Mouse (Mus musculus) left cerebral cortex, postnatal 10 days (tissue): ENCODE results near the gene Iba57. TPM values are rescaled to one million over a fixed set of nuclear protein-coding genes. Genes with fewer than 3 reads are reported as not detected.
"Not testable (repeated sequence)": the region's sequence is repeated elsewhere in the genome, so short reads cannot be mapped to it uniquely, and the experiment has no call there.

Experiments
- DNase-seq, 2 experiments: peaks; one replicate each; pipeline ENCODE4 v3.0.0; 2021 to 2022; ENCODE audit warnings: low spot score in 2 of 2, mixed read lengths in 1 of 2; ENCODE audit errors: extremely low spot score in 1 of 2
- intact Hi-C: fragments of 180-260 bp; cut with DNase I; formaldehyde crosslinking; loops from one replicate; pipeline ENCODE4 v1.15.1; 2025
- total RNA-seq, 2 experiments: library from RNA; stranded (reverse); gene quantifications; 2 replicates each; pipeline ENCODE4 v1.2.3; 2021

The Iba57 gene
- 10 to 100 TPM; 11.4 to 13.9 TPM for total RNA-seq

- intact Hi-C loops: no loop called here
- peak; percentile 98 for DNase-seq
Observed at GRCm38 (mm10) chr11:59163255-59164236, at the start of gene Iba57. Gene Iba57, minus strand, starts transcription at chr11:59163739.

GRCm38 (mm10) chr11:59212892-59213494, 49.5 kb upstream of the Iba57 start:
- intact Hi-C loops: no loop called here
- peak in 1 of 2 experiments; percentile 38 for DNase-seq

GRCm38 (mm10) chr11:59212320-59212719, 48.8 kb upstream of the Iba57 start:
- DNase-seq, intact Hi-C loops: not testable (repeated sequence)

- intact Hi-C loops, DNase-seq: not testable (repeated sequence)
Observed at GRCm38 (mm10) chr11:59211561-59211960, 48.0 kb upstream of the Iba57 start.

GRCm38 (mm10) chr11:59210020-59210419, 46.5 kb upstream of the Iba57 start:
- no peak for DNase-seq
- intact Hi-C loops: no loop called here

- intact Hi-C loops: no loop called here
- no peak for DNase-seq
Observed at GRCm38 (mm10) chr11:59209580-59209979, 46.0 kb upstream of the Iba57 start.

GRCm38 (mm10) chr11:59209003-59209441, 45.5 kb upstream of the Iba57 start:
- DNase-seq: peak in 1 of 2 experiments; percentile 77
- intact Hi-C loops: no loop called here

- intact Hi-C loops: no loop called here
- DNase-seq: peak; percentile 94 to 95
Observed at GRCm38 (mm10) chr11:59208153-59208831, 44.8 kb upstream of the Iba57 start, which contains the start of gene 2310033P09Rik. Gene 2310033P09Rik, plus strand, starts transcription at chr11:59208321.

GRCm38 (mm10) chr11:59202081-59202995, 38.8 kb upstream of the Iba57 start, which contains the start of gene Mrpl55:
Gene Mrpl55, plus strand, starts transcription at chr11:59202486.
- intact Hi-C loops: no loop called here
- peak; percentile 91 to 97 for DNase-seq

- no peak for DNase-seq
- intact Hi-C loops: no loop called here
Observed at GRCm38 (mm10) chr11:59201216-59202002, 37.9 kb upstream of the Iba57 start.

- intact Hi-C loops: no loop called here
- no peak for DNase-seq
Observed at GRCm38 (mm10) chr11:59196230-59196629, 32.7 kb upstream of the Iba57 start.

GRCm38 (mm10) chr11:59192059-59192386, 28.5 kb upstream of the Iba57 start, which contains the start of gene Guk1:
Gene Guk1, minus strand, starts transcription at chr11:59192212.
- DNase-seq: no peak
- intact Hi-C loops: no loop called here

GRCm38 (mm10) chr11:59191231-59192058, 27.9 kb upstream of the Iba57 start:
- DNase-seq: peak; percentile 91 to 95
- intact Hi-C loops: no loop called here

GRCm38 (mm10) chr11:59187706-59188105, 24.2 kb upstream of the Iba57 start:
- intact Hi-C loops: loop anchor here (10.0 kb wide), 1 partner anchor 213 kb away; the partner anchor contains the start of gene Trim11
- DNase-seq: no peak

GRCm38 (mm10) chr11:59185490-59185889, 22.0 kb upstream of the Iba57 start:
- intact Hi-C loops: loop anchor here (10.0 kb wide), 1 partner anchor 211 kb away; the partner anchor contains the start of gene Trim11
- no peak for DNase-seq

- DNase-seq: peak in 1 of 2 experiments; percentile 61
- intact Hi-C loops: loop anchor here (10.0 kb wide), 1 partner anchor 209 kb away; the partner anchor contains the start of gene Trim11
Observed at GRCm38 (mm10) chr11:59183821-59184220, 20.3 kb upstream of the Iba57 start.
